Mouse (Mus musculus): Measurements from ENCODE around the gene Mr1.

GRCm38 (mm10) chr1:155169935-155170334 lies 23.3 kb upstream of the Mr1 start:
- no peak for TF ChIP-seq CTCF (IDR thresholded peaks at IDR 0.05; ENCODE audit: borderline replicate concordance, insufficient read depth, low read depth, low read length)
- no peak for TF ChIP-seq POLR2A (IDR thresholded peaks at IDR 0.05; ENCODE audit: borderline replicate concordance, insufficient read depth, low read length)
